Mouse (Mus musculus) right cerebral cortex, adult 18-20 months (tissue): ENCODE data around the gene Cdc42ep1.
"Not testable (repeated sequence)": the region's sequence is repeated elsewhere in the genome, so short reads cannot be mapped to it uniquely, and the experiment has no call there.

Source experiments
- DNase-seq: peaks from one replicate; pipeline ENCODE4 v3.0.0; 2022; ENCODE audit warnings: mixed read lengths

Cdc42ep1 gene

GRCm38 (mm10) chr15:78878792-78879516, 36.5 kb downstream of the Cdc42ep1 start:
- DNase-seq, result not testable (repeated sequence)

- no peak for DNase-seq
Measured at GRCm38 (mm10) chr15:78880432-78880831, 38.0 kb downstream of the Cdc42ep1 start.

- no peak for DNase-seq
Measured at GRCm38 (mm10) chr15:78881828-78882227, 39.4 kb downstream of the Cdc42ep1 start.

- no peak for DNase-seq
Measured at GRCm38 (mm10) chr15:78889401-78889853, 47.0 kb downstream of the Cdc42ep1 start.

- no peak for DNase-seq
Measured at GRCm38 (mm10) chr15:78892440-78892839, 50.0 kb downstream of the Cdc42ep1 start.

- DNase-seq, result no peak
Measured at GRCm38 (mm10) chr15:78894726-78895125, 52.3 kb downstream of the Cdc42ep1 start.

GRCm38 (mm10) chr15:78895741-78896140, 53.3 kb downstream of the Cdc42ep1 start:
- no peak for DNase-seq

- DNase-seq, result no peak
Measured at GRCm38 (mm10) chr15:78896149-78896548, 53.7 kb downstream of the Cdc42ep1 start.

GRCm38 (mm10) chr15:78897488-78897887, 55.1 kb downstream of the Cdc42ep1 start:
- no peak for DNase-seq

GRCm38 (mm10) chr15:78898507-78899001, 56.1 kb downstream of the Cdc42ep1 start:
- DNase-seq, result no peak

GRCm38 (mm10) chr15:78899409-78899739, 57.0 kb downstream of the Cdc42ep1 start, which contains the start of gene Gm49510:
Gene Gm49510 (plus strand): TSS chr15:78899667.
- no peak for DNase-seq

- peak; percentile 64 for DNase-seq
Measured at GRCm38 (mm10) chr15:78899740-78900584, 57.5 kb downstream of the Cdc42ep1 start, which contains the start of gene Sh3bp1. Gene Sh3bp1 (plus strand): TSS chr15:78899768.
